Mouse (Mus musculus): ENCODE data around the gene Zbtb25. TPM values are rescaled to one million over a fixed set of nuclear protein-coding genes. Genes with fewer than 3 reads are reported as not detected.
A peak's percentile ranks its signal among the peaks of the same experiment; 100 is the strongest.

The Zbtb25 gene
- polyA plus RNA-seq, 1 experiment from 2014 or later, result 19.5 TPM

GRCm38 (mm10) chr12:76366276-76366675, 3.1 kb downstream of the Zbtb25 start:
- H3K9me3 ChIP-seq (ENCODE audit: control insufficient read depth, low read length), result no peaks in the 10 kb centered on the region
- ATAC-seq (ENCODE audit: insufficient number of reproducible peaks, low FRiP score, low TSS enrichment, low read depth) (no peak), DNase-seq (ENCODE audit: low spot score) (no peak)
- H3K9ac ChIP-seq (ENCODE audit: low read length), result no peak overlapping the region
- no peak overlapping the region for H3K4me2 ChIP-seq (ENCODE audit: low read depth, severe bottlenecking)
- peaks cover 21% of the 10 kb centered on the region for H3K4me1 ChIP-seq (ENCODE audit: control insufficient read depth, insufficient read depth, low read length)
- no peak overlapping the region for H3K27ac ChIP-seq (replicated peaks; ENCODE audit: low read depth, low read length)
- no peaks in the 10 kb centered on the region for H3K27me3 ChIP-seq (ENCODE audit: control insufficient read depth, insufficient read depth, low read length)
- WGBS, result 82% methylated on average over 3 of the region's 3 CpGs
- no peaks in the 10 kb centered on the region for H3K36me3 ChIP-seq (ENCODE audit: control insufficient read depth, insufficient read depth, low read length)
- H3K4me3 ChIP-seq (ENCODE audit: low read depth, low read length), result no peak overlapping the region

- Histone ChIP-seq H3K9ac (ENCODE audit: low read length) (no peak overlapping the region), H3K27me3 (ENCODE audit: control insufficient read depth, insufficient read depth, low read length) (no peaks in the 10 kb centered on the region), H3K4me1 (ENCODE audit: control insufficient read depth, insufficient read depth, low read length) (peaks cover 6% of the 10 kb centered on the region), H3K36me3 (ENCODE audit: control insufficient read depth, insufficient read depth, low read length) (no peaks in the 10 kb centered on the region), H3K4me2 (ENCODE audit: low read depth, severe bottlenecking) (no peak overlapping the region), H3K4me3 (ENCODE audit: low read depth, low read length) (no peak overlapping the region), H3K27ac (replicated peaks; ENCODE audit: low read depth, low read length) (no peak overlapping the region), H3K9me3 (ENCODE audit: control insufficient read depth, low read length) (no peaks in the 10 kb centered on the region)
- ATAC-seq (ENCODE audit: insufficient number of reproducible peaks, low FRiP score, low TSS enrichment, low read depth) (no peak), DNase-seq (ENCODE audit: low spot score) (no peak)
- WGBS, result 89% methylated on average over 9 of the region's 9 CpGs
These were observed 7.1 kb downstream of the Zbtb25 start for GRCm38 (mm10) chr12:76362303-76362676.

DNA sequence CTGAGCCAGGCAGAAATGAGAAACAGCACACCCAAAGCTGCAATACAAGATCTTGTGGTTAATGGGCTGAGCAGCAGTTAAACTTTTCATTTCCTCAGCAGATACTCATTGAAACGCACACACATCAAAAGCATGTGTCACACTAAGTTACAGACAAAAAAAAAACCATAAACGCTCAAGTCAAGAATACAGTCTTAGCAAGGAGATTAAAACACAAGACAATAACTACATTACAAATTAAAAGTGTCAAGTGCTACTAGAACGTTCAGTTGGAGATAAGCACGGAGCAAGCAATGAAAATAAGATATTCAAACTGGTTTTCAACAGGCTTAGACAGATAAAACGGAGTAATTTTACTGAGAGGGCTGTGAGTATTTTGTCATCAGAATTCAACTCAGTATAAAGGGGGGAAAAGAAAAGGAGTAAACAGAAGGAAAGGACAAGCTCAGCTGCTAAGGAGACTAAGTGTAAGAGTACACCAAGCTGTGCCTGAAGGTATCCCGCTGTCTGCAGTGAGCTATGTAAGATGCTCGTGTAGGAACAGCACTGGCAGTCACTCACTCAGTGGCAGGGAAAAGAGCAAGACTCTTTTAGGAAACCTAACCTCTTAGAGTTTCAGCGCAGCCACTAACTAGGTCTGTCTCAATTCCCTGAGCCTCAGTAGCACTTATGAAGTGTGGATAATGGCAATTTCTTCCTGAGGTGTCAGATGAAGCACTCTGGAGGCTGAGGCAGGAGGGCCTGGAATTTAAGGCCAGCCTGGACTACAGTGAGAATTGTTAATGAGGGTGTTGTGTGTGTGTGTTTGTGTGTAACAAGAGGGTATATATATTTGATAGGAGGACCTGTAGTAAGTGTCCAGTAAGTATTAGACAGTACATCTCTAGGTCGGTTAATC, 7.7 kb downstream of the Zbtb25 start:
- no peaks in the 10 kb centered on the region for H3K9me3 ChIP-seq (ENCODE audit: control insufficient read depth, low read length)
- H3K36me3 ChIP-seq (ENCODE audit: control insufficient read depth, insufficient read depth, low read length), result no peaks in the 10 kb centered on the region
- no peaks in the 10 kb centered on the region for H3K27me3 ChIP-seq (ENCODE audit: control insufficient read depth, insufficient read depth, low read length)
- no peak overlapping the region for H3K27ac ChIP-seq (replicated peaks; ENCODE audit: low read depth, low read length)
- H3K4me1 ChIP-seq (ENCODE audit: control insufficient read depth, insufficient read depth, low read length), result no peaks in the 10 kb centered on the region
- H3K4me2 ChIP-seq (ENCODE audit: low read depth, severe bottlenecking), result no peak overlapping the region
- WGBS, result 58% methylated on average over 9 of the region's 9 CpGs
- DNase-seq (ENCODE audit: low spot score) (no peak), ATAC-seq (ENCODE audit: insufficient number of reproducible peaks, low FRiP score, low TSS enrichment, low read depth) (no peak)
- no peak overlapping the region for H3K9ac ChIP-seq (ENCODE audit: low read length)
- no peak overlapping the region for H3K4me3 ChIP-seq (ENCODE audit: low read depth, low read length)

GRCm38 (mm10) chr12:76360868-76361267, 8.5 kb downstream of the Zbtb25 start:
- no peaks in the 10 kb centered on the region for H3K36me3 ChIP-seq (ENCODE audit: control insufficient read depth, insufficient read depth, low read length)
- H3K9ac ChIP-seq (ENCODE audit: low read length), result no peak overlapping the region
- H3K4me2 ChIP-seq (ENCODE audit: low read depth, severe bottlenecking), result no peak overlapping the region
- H3K4me3 ChIP-seq (ENCODE audit: low read depth, low read length), result no peak overlapping the region
- WGBS, result 87% methylated on average over 1 of the region's 1 CpGs
- no peak for DNase-seq (ENCODE audit: low spot score)
- H3K9me3 ChIP-seq (ENCODE audit: control insufficient read depth, low read length), result no peaks in the 10 kb centered on the region
- H3K4me1 ChIP-seq (ENCODE audit: control insufficient read depth, insufficient read depth, low read length), result no peaks in the 10 kb centered on the region
- no peak for ATAC-seq (ENCODE audit: insufficient number of reproducible peaks, low FRiP score, low TSS enrichment, low read depth)
- no peaks in the 10 kb centered on the region for H3K27me3 ChIP-seq (ENCODE audit: control insufficient read depth, insufficient read depth, low read length)
- H3K27ac ChIP-seq (replicated peaks; ENCODE audit: low read depth, low read length), result no peak overlapping the region

DNA sequence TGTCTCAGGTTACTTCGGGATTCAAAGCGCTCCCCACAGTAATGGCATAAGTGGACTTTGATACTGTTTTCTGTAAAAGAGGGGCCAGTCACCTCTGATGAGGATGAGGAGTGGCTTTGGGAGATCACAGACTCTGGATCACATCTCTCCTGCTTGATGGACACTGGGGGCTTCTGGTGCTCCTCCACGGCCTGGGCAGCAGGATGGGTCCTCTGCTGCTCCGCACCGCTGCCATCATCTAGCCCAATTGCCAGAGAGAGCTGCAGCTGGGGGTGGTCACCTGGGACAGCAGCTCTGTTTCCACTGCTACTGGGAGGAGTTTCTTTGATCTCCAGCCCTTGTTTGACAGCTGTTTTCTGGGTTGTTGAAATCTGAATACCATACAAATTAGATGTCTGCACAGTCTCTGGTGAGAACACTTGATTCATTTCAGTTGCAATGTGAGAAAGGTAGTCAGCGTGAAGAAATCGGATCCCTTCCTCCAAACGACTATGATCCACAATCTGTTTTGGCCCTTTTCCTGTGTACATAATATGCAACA, 19.7 kb downstream of the Zbtb25 start:
- no peak overlapping the region for H3K4me3 ChIP-seq (ENCODE audit: low read depth, low read length)
- no peak for DNase-seq (ENCODE audit: low spot score)
- no peaks in the 10 kb centered on the region for H3K9me3 ChIP-seq (ENCODE audit: control insufficient read depth, low read length)
- no peak overlapping the region for H3K27ac ChIP-seq (replicated peaks; ENCODE audit: low read depth, low read length)
- peaks cover 3% of the 10 kb centered on the region; the same call in 1 of the 2 replicates for H3K36me3 ChIP-seq (ENCODE audit: control insufficient read depth, insufficient read depth, low read length)
- no peak overlapping the region for H3K9ac ChIP-seq (ENCODE audit: low read length)
- 78% methylated on average over 8 of the region's 8 CpGs for WGBS
- no peaks in the 10 kb centered on the region for H3K27me3 ChIP-seq (ENCODE audit: control insufficient read depth, insufficient read depth, low read length)
- no peak for ATAC-seq (ENCODE audit: insufficient number of reproducible peaks, low FRiP score, low TSS enrichment, low read depth)
- no peaks in the 10 kb centered on the region for H3K4me1 ChIP-seq (ENCODE audit: control insufficient read depth, insufficient read depth, low read length)
- H3K4me2 ChIP-seq (ENCODE audit: low read depth, severe bottlenecking), result no peak overlapping the region

GRCm38 (mm10) chr12:76345759-76346455, 23.5 kb downstream of the Zbtb25 start:
- H3K4me3 ChIP-seq (ENCODE audit: low read depth, low read length), result no peak overlapping the region
- H3K4me2 ChIP-seq (ENCODE audit: low read depth, severe bottlenecking), result no peak overlapping the region
- H3K9me3 ChIP-seq (ENCODE audit: control insufficient read depth, low read length), result no peaks in the 10 kb centered on the region
- peaks cover 3% of the 10 kb centered on the region; the same call in 1 of the 2 replicates for H3K36me3 ChIP-seq (ENCODE audit: control insufficient read depth, insufficient read depth, low read length)
- no peaks in the 10 kb centered on the region for H3K4me1 ChIP-seq (ENCODE audit: control insufficient read depth, insufficient read depth, low read length)
- no peak for DNase-seq (ENCODE audit: low spot score)
- no peaks in the 10 kb centered on the region for H3K27me3 ChIP-seq (ENCODE audit: control insufficient read depth, insufficient read depth, low read length)
- WGBS, result 84% methylated on average over 5 of the region's 6 CpGs
- no peak overlapping the region for H3K9ac ChIP-seq (ENCODE audit: low read length)
- ATAC-seq (ENCODE audit: insufficient number of reproducible peaks, low FRiP score, low TSS enrichment, low read depth), result no peak
- no peak overlapping the region for H3K27ac ChIP-seq (replicated peaks; ENCODE audit: low read depth, low read length)

GRCm38 (mm10) chr12:76341080-76341479, 28.3 kb downstream of the Zbtb25 start:
- Histone ChIP-seq H3K4me3 (ENCODE audit: low read depth, low read length) (no peak overlapping the region), H3K9ac (ENCODE audit: low read length) (no peak overlapping the region), H3K36me3 (ENCODE audit: control insufficient read depth, insufficient read depth, low read length) (no peaks in the 10 kb centered on the region), H3K27ac (replicated peaks; ENCODE audit: low read depth, low read length) (no peak overlapping the region), H3K27me3 (ENCODE audit: control insufficient read depth, insufficient read depth, low read length) (no peaks in the 10 kb centered on the region), H3K4me1 (ENCODE audit: control insufficient read depth, insufficient read depth, low read length) (no peaks in the 10 kb centered on the region), H3K4me2 (ENCODE audit: low read depth, severe bottlenecking) (no peak overlapping the region), H3K9me3 (ENCODE audit: control insufficient read depth, low read length) (no peaks in the 10 kb centered on the region)
- peak; percentile 56 for DNase-seq (ENCODE audit: low spot score)
- 10% methylated on average over 4 of the region's 4 CpGs for WGBS
- ATAC-seq (ENCODE audit: insufficient number of reproducible peaks, low FRiP score, low TSS enrichment, low read depth), result no peak

DNA sequence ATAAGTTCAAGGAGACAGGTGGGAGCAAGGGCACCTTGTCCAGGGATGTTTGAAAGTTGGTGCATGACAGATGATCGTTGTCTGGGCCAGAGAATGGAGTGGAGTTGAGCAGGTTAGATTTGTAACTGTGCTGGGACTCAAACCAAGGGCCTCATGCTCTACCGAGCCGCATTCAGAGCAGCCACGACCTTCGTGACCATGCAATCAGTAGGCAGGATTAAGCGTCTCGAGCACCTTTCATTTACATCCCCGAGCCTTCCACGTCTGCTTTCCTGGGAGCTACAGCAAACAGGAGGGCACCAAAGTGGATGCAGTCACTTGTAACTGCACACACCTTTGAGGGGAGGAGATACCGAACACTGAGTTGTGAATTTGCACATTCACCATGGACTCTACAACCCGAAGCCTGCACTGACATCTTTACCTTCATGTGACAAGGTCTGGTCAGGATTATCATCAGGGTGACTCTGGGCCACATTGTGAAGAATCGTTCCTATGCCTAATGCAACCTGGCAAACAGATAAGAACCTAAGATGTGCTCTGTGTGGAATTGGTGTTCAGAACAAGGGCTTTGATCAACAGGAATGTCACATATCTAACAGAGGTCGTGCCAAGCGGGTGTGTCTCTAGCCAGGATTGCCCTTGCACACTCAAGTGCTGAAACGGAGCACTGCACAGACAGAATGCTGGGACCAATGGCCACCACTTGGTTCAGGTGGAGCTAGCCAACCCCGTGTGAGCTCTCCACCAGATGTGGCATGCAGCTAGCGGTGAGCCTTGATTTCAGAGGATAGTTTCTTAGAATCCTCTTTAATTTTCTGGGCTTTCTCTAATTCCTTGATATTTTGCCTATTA, 33.1 kb downstream of the Zbtb25 start:
- Histone ChIP-seq H3K27ac (replicated peaks; ENCODE audit: low read depth, low read length) (no peak overlapping the region), H3K27me3 (ENCODE audit: control insufficient read depth, insufficient read depth, low read length) (no peaks in the 10 kb centered on the region), H3K9ac (ENCODE audit: low read length) (no peak overlapping the region), H3K4me3 (ENCODE audit: low read depth, low read length) (no peak overlapping the region), H3K9me3 (ENCODE audit: control insufficient read depth, low read length) (no peaks in the 10 kb centered on the region), H3K4me1 (ENCODE audit: control insufficient read depth, insufficient read depth, low read length) (no peaks in the 10 kb centered on the region), H3K4me2 (ENCODE audit: low read depth, severe bottlenecking) (no peak overlapping the region), H3K36me3 (ENCODE audit: control insufficient read depth, insufficient read depth, low read length) (no peaks in the 10 kb centered on the region)
- ATAC-seq (ENCODE audit: insufficient number of reproducible peaks, low FRiP score, low TSS enrichment, low read depth), result no peak
- 83% methylated on average over 17 of the region's 17 CpGs for WGBS
- DNase-seq (ENCODE audit: low spot score), result no peak

Data from limb, embryonic 11.5 days (tissue).